Mouse (Mus musculus): Measurements from ENCODE around the gene Ccdc127. TPM values are rescaled to one million over a fixed set of nuclear protein-coding genes. Genes with fewer than 3 reads are reported as not detected.

Ccdc127 gene
- polyA plus RNA-seq, 1 experiment = 62.2 TPM

DNA sequence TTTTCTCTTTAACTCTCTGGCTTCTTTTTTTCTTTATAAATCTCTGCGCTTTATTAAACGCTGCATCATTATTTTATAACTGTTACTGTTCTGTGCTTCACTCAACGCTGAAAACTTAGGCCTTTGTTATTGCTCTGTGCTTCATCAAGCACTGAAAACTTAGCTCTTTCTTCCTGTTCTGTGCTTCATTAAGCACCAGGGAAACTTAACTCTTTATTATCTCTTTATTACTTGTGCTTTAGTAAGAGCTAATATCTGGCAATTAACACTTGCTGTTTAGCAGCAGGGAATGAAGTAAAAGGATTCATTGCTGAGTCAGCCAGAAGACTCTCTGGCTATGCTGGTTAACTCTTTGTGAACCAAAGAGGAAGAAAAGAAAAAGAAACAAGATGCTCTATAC lies 32.2 kb downstream of the Ccdc127 start:
- no peaks in the 10 kb centered on the region for H3K4me1 ChIP-seq (ENCODE audit: control insufficient read depth, insufficient read depth, low read length)
- H3K4me3 ChIP-seq (ENCODE audit: insufficient read depth, low read length) = no peak overlapping the region
- TF ChIP-seq CTCF (IDR thresholded peaks at IDR 0.05; ENCODE audit: borderline replicate concordance, insufficient read depth, low read length) (no peak), POLR2A (IDR thresholded peaks at IDR 0.05; ENCODE audit: low read depth, low read length) (no peak)
- peak overlapping the region; percentile 40; the same call in 1 of the 2 replicates for H3K27ac ChIP-seq (ENCODE audit: insufficient read depth, low read length)

DNA sequence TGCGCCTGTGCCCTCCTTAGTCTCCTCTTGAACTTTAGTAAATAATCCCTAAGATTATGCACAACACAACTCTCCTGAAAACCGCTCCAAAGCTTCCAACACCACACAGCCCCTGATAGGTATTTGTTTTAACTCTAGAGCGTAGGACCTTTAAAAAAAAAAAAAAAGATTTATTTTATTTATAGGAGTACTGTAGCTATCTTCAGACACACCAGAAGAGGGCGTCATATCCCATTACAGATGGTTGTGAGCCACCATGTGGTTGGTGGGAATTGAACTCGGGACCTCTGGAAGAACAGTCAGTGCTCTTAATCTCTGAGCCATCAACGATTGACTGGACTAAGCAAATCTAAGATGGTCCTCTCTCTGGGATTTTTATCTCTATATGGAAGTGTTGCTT lies 39.6 kb downstream of the Ccdc127 start:
- TF ChIP-seq CTCF (IDR thresholded peaks at IDR 0.05; ENCODE audit: borderline replicate concordance, insufficient read depth, low read length) (no peak), POLR2A (IDR thresholded peaks at IDR 0.05; ENCODE audit: low read depth, low read length) (no peak)
- Histone ChIP-seq H3K27ac (ENCODE audit: insufficient read depth, low read length) (no peak overlapping the region), H3K4me1 (ENCODE audit: control insufficient read depth, insufficient read depth, low read length) (no peaks in the 10 kb centered on the region), H3K4me3 (ENCODE audit: insufficient read depth, low read length) (peak overlapping the region; percentile 99)

DNA sequence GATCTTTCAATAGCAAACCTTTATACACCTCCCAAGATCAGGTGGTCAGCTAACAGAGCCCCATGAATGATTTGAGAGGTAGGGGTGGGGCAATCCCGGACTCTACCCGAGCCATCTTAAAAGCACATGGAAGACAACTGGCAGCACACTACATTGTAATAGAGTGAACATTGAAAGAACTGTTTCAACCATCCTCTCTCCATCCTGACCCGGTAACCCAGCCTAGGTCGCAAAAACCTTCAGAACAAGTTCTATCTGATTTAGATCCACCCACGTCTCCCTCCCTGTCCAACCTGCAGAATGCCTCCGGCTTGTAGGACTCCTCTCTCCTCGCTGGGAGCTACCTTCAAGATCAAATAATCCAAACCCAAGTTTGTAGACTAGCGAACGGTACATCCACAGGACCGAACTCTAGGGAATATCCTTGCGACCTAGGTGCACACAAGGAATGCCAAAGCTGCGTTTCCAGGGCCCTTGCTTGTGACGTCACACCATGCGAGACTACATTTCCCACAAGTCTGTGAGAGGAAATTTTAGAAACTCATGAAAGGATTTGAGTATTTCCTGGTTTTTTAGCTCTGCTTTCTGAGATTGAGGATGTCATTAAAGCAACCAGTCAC lies 40.4 kb downstream of the Ccdc127 start, which contains the start of gene Zfp72:
TSS of gene Zfp72 (minus strand) at position 466 of the 620 bp plus-strand sequence.
- H3K27ac ChIP-seq (ENCODE audit: insufficient read depth, low read length) = no peak within 1 kb of the TSS
- H3K4me3 ChIP-seq (ENCODE audit: insufficient read depth, low read length) = peak within 1 kb of the TSS; percentile 99
- no peak for TF ChIP-seq CTCF (IDR thresholded peaks at IDR 0.05; ENCODE audit: borderline replicate concordance, insufficient read depth, low read length)
- TF ChIP-seq POLR2A (IDR thresholded peaks at IDR 0.05; ENCODE audit: low read depth, low read length) = peak; percentile 79
- H3K4me1 ChIP-seq (ENCODE audit: control insufficient read depth, insufficient read depth, low read length) = no peaks in the 10 kb centered on the region

DNA sequence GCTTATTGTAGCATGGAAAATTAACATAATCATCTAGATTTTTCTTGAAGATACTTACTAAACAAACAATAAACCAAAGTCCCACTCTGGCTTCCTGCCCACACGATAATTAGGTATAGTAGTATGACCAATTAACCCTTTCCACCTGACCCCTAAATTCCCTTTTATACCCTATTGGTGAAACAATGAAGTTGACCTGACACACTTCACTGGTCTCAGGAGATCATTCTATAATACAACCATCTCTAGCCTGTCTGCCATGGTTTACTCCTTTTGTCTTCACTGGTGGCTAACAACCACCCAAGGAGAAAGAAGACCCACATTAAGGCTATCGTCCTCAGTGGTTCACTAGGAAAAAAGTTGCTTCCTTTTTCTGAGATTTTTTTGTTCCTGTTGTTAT lies 41.0 kb downstream of the Ccdc127 start:
- H3K4me1 ChIP-seq (ENCODE audit: control insufficient read depth, insufficient read depth, low read length) = no peaks in the 10 kb centered on the region
- TF ChIP-seq CTCF (IDR thresholded peaks at IDR 0.05; ENCODE audit: borderline replicate concordance, insufficient read depth, low read length) (no peak), POLR2A (IDR thresholded peaks at IDR 0.05; ENCODE audit: low read depth, low read length) (no peak)
- no peak overlapping the region for H3K4me3 ChIP-seq (ENCODE audit: insufficient read depth, low read length)
- H3K27ac ChIP-seq (ENCODE audit: insufficient read depth, low read length) = no peak overlapping the region

DNA sequence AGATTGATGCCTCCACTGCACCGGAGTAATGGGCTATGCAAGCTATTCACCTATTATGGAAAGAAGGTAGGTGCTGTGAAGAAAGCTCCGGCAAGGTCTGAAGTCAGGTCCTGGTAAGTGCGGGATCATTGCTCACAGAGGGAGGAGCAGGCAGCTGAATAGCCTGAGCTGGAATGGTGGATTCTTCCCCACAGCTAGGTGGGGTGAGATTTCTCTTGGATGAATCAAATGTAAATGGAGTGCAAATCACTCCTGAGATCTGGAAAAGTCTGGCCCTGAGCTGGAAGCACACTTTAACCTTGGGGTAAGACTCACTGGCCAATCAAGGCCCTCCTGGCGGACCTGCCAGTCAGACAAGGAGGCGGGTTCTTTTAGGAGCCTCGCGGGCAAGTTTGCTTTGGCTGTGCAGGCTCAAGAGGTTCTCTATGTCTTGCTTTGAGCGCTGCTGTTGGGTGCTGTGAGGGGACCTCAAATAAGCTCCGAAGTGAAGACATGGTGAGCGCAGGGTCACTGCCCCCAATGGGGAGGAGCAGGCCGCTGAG lies 49.3 kb downstream of the Ccdc127 start, which contains the start of gene Ftl1-ps1:
TSS of gene Ftl1-ps1 (plus strand) at position 397 of the 542 bp plus-strand sequence.
- H3K4me3 ChIP-seq (ENCODE audit: insufficient read depth, low read length) = no peak within 1 kb of the TSS
- H3K4me1 ChIP-seq (ENCODE audit: control insufficient read depth, insufficient read depth, low read length) = no peaks in the 10 kb centered on the region
- no peak within 1 kb of the TSS for H3K27ac ChIP-seq (ENCODE audit: insufficient read depth, low read length)
- TF ChIP-seq CTCF (IDR thresholded peaks at IDR 0.05; ENCODE audit: borderline replicate concordance, insufficient read depth, low read length) = no peak
- no peak for TF ChIP-seq POLR2A (IDR thresholded peaks at IDR 0.05; ENCODE audit: low read depth, low read length)

Other genes with a start within 250 kb of the Ccdc127 start
- gene Slc9a3, start 228.9 kb upstream of the Ccdc127 start, polyA plus RNA-seq (2011; ENCODE audit: insufficient read length, low read depth, missing spikeins) = not detected in 2 replicates
- 53.4 and 58.5 TPM in 2 replicates for gene Exoc3, start 141.6 kb upstream of the Ccdc127 start, polyA plus RNA-seq (2011; ENCODE audit: insufficient read length, low read depth, missing spikeins)
- 15.7 and 18.5 TPM in 2 replicates for gene Ahrr, start 58.0 kb upstream of the Ccdc127 start, polyA plus RNA-seq (2011; ENCODE audit: insufficient read length, low read depth, missing spikeins)
- 121 and 123 TPM in 2 replicates for gene Pdcd6, start 32.7 kb upstream of the Ccdc127 start, polyA plus RNA-seq (2011; ENCODE audit: insufficient read length, low read depth, missing spikeins)
- 224 and 225 TPM in 2 replicates for gene Sdha, start within 50 bp of the Ccdc127 start, polyA plus RNA-seq (2011; ENCODE audit: insufficient read length, low read depth, missing spikeins)
- gene Lrrc14b, start 13.7 kb downstream of the Ccdc127 start, polyA plus RNA-seq (2011; ENCODE audit: insufficient read length, low read depth, missing spikeins) = not detected in 2 replicates
- gene Zfp72, start 40.5 kb downstream of the Ccdc127 start, polyA plus RNA-seq (2011; ENCODE audit: insufficient read length, low read depth, missing spikeins) = 3.0 and 6.1 TPM in 2 replicates
- gene Ftl1-ps1, start 49.4 kb downstream of the Ccdc127 start, polyA plus RNA-seq (2011; ENCODE audit: insufficient read length, low read depth, missing spikeins) = 513 and 827 TPM in 2 replicates
- gene Zfp825, start 143.7 kb downstream of the Ccdc127 start, polyA plus RNA-seq (2011; ENCODE audit: insufficient read length, low read depth, missing spikeins) = 12.9 and 16.4 TPM in 2 replicates

All from embryonic fibroblast, embryonic 13.5 days (primary cell).